Mouse (Mus musculus) small intestine, adult 2 months (tissue): ENCODE data around the gene Senp6. TPM values are rescaled to one million over a fixed set of nuclear protein-coding genes. Genes with fewer than 3 reads are reported as not detected.
"Not testable (repeated sequence)": the region's sequence is repeated elsewhere in the genome, so short reads cannot be mapped to it uniquely, and the experiment has no call there.

Experiments used
- H3K27ac ChIP-seq: fragments of 200-500 bp; 2 replicates; pipeline ENCODE4 v1.5.1; 2012; ENCODE audit warnings: low read depth, low read length, control low read depth, inconsistent platforms; ENCODE audit not compliant: insufficient read depth
- H3K27me3 ChIP-seq: fragments of 200-500 bp; 2 replicates; pipeline ENCODE4 v1.6.1; 2012; ENCODE audit warnings: mild to moderate bottlenecking, moderate library complexity, low read length, inconsistent platforms; ENCODE audit not compliant: control insufficient read depth, insufficient read depth
- H3K36me3 ChIP-seq: fragments of 200-500 bp; 2 replicates; pipeline ENCODE4 v1.6.1; 2012; ENCODE audit warnings: mild to moderate bottlenecking, low read length, control low read depth, inconsistent platforms; ENCODE audit not compliant: control insufficient read depth, insufficient read depth
- H3K4me1 ChIP-seq: fragments of 200-500 bp; 2 replicates; pipeline ENCODE4 v1.6.1; 2012; ENCODE audit warnings: low read length, inconsistent platforms, mixed read lengths; ENCODE audit not compliant: control insufficient read depth, insufficient read depth, insufficient read length
- H3K4me3 ChIP-seq: fragments of 200-500 bp; 2 replicates; pipeline ENCODE4 v1.5.1; 2012; ENCODE audit warnings: low read depth, mild to moderate bottlenecking, control low read depth, inconsistent platforms, low read length, moderate library complexity
- CTCF ChIP-seq: fragments of 200-500 bp; IDR thresholded peaks from 2 replicates; pipeline ENCODE4 v1.5.1; 2012; ENCODE audit warnings: low read depth, mild to moderate bottlenecking, control low read depth, inconsistent platforms, low read length, moderate library complexity, mixed read lengths; ENCODE audit not compliant: insufficient replicate concordance, insufficient read length; ENCODE audit errors: extremely low read depth
- POLR2A ChIP-seq: fragments of 200-500 bp; IDR thresholded peaks from 2 replicates; pipeline ENCODE4 v1.6.1; 2012; ENCODE audit warnings: low read depth, mild to moderate bottlenecking, control low read depth, inconsistent platforms, low read length, moderate library complexity
- WGBS: fragments of 180-500 bp; shearing (Covaris S2); methylation state at CpG from one replicate; pipeline ENCODE4 v1.1.7; 2018; 5-methylcytosine and 5-hydroxymethylcytosine counted together
- polyA plus RNA-seq: library from polyadenylated mRNA; depleted of rRNA; stranded (reverse); fragments of >200 nt; gene quantifications from 2 replicates; pipeline ENCODE4 v1.2.3, GENCODE M21; 2012

Senp6 gene
- polyA plus RNA-seq, 1 experiment: 14.9 TPM

- Histone ChIP-seq H3K27ac (no peak overlapping the region), H3K27me3 (no peaks in the 10 kb centered on the region), H3K4me3 (no peak overlapping the region), H3K36me3 (no peaks in the 10 kb centered on the region), H3K4me1 (peaks cover 8% of the 10 kb centered on the region; the same call in 1 of the 2 replicates)
- 48% methylated on average over 1 of the region's 1 CpGs for WGBS
- TF ChIP-seq CTCF: no peak
- TF ChIP-seq POLR2A: no peak
These were observed 14.2 kb downstream of the Senp6 start for GRCm38 (mm10) chr9:80080941-80081340.

DNA sequence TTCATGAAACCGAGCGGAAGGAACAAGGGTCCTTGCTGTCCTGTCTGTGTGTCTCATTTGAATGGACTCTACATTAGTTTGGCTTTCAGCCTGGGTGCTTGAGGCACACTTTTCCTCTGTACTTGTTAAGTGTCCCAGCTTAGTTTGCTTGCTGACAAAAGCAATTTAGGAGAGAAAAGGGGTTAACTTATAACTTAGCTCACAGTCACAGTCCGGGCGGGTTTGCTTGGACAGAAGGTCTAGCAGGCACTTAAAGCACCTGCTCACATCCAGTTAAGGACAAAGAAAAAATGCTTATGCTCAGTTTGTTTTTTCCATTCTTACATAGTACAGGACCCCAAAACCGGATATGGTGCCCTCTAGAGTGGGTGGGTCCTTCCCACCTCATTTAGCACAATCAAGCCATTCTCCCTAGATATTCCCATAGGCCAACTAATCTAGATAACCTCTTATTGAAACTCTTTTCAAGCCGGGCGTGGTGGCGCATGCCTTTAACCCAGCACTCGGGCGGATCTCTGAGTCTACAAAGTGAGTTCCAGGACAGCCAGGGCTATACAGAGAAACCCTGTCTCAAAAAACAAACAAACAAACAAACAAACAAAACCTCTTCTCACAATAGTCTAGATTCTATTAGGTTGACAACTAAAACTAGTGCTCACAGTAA lies 17.9 kb downstream of the Senp6 start:
- Histone ChIP-seq H3K36me3 (no peaks in the 10 kb centered on the region), H3K27ac (no peak overlapping the region), H3K4me1 (0 out of 2 replicates have a peak, but pooled peaks cover 2% of the 10 kb centered on the region), H3K4me3 (no peak overlapping the region), H3K27me3 (no peaks in the 10 kb centered on the region)
- WGBS: 31% methylated on average over 10 of the region's 10 CpGs
- TF ChIP-seq POLR2A (no peak), CTCF (no peak)

GRCm38 (mm10) chr9:80085665-80086064 lies 19.0 kb downstream of the Senp6 start:
- 22% methylated on average over 2 of the region's 2 CpGs for WGBS
- Histone ChIP-seq H3K36me3 (no peaks in the 10 kb centered on the region), H3K27ac (no peak overlapping the region), H3K4me1 (0 out of 2 replicates have a peak, but pooled peaks cover 2% of the 10 kb centered on the region), H3K4me3 (no peak overlapping the region), H3K27me3 (no peaks in the 10 kb centered on the region)
- no peak for TF ChIP-seq POLR2A
- no peak for TF ChIP-seq CTCF

DNA sequence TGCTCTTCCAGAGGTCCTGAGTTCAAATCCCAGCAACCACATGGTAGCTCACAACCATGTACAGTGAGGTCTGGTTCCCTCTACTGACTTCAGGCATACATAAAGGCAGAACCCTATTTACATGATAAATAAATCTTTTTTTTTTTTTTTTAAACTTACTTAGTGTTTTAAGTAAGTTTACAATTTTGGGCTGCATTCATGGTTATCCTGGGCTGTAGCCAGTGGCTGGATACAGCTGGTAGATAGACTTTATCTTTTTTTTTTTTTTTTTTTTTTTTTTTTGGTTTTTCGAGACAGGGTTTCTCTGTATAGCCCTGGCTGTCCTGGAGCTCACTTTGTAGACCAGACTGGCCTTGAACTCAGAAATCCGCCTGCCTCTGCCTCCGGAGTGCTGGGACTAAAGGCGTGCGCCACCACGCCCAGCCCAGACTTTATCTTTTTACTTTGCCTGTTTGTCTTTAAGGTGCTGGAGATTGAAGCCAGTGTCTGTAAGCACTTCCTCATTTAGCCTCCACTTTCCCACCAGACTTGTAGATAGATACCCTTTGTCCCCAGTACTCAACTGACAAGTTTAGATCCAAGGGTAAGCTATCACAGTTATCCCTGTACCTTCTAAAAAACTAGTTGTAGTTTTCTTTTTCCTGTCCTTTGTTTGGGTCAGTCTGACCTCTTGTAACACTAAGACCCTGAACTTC lies 19.7 kb downstream of the Senp6 start:
- WGBS: 23% methylated on average over 5 of the region's 6 CpGs
- not testable (repeated sequence) for H3K4me1 ChIP-seq, H3K27ac ChIP-seq, H3K36me3 ChIP-seq, H3K4me3 ChIP-seq, H3K27me3 ChIP-seq

- no peaks in the 10 kb centered on the region for H3K27me3 ChIP-seq
- TF ChIP-seq CTCF: no peak
- TF ChIP-seq POLR2A: no peak
- peaks cover 7% of the 10 kb centered on the region for H3K36me3 ChIP-seq
- 48% methylated on average over 3 of the region's 3 CpGs for WGBS
- no peak overlapping the region for H3K4me3 ChIP-seq
- no peak overlapping the region for H3K27ac ChIP-seq
- H3K4me1 ChIP-seq: 0 out of 2 replicates have a peak, but pooled peaks cover 2% of the 10 kb centered on the region
These were observed 22.7 kb downstream of the Senp6 start for GRCm38 (mm10) chr9:80089409-80089808.

DNA sequence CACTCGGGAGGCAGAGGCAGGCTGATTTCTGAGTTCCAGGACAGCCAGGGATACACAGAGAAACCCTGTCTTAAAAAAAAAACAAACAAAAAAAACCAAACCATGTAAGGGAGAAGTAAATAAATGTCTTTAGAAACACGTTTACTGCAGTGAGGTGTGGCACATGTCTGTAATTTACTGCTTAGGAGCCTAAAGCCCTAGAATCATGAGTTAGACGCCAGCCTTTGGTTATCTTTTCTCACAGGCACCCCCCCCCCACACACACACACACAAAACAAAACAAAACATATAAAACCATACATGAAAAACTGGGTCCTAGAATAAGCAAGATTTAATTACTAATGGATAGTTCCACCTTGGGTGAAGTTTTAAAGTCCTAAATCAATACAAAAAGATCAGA lies 29.6 kb downstream of the Senp6 start:
- Histone ChIP-seq H3K4me3 (no peak overlapping the region), H3K36me3 (peaks cover 17% of the 10 kb centered on the region), H3K4me1 (0 out of 2 replicates have a peak, but pooled peaks cover 1% of the 10 kb centered on the region), H3K27me3 (no peaks in the 10 kb centered on the region), H3K27ac (no peak overlapping the region)
- WGBS: 77% methylated on average over 3 of the region's 3 CpGs
- TF ChIP-seq POLR2A (no peak), CTCF (no peak)

DNA sequence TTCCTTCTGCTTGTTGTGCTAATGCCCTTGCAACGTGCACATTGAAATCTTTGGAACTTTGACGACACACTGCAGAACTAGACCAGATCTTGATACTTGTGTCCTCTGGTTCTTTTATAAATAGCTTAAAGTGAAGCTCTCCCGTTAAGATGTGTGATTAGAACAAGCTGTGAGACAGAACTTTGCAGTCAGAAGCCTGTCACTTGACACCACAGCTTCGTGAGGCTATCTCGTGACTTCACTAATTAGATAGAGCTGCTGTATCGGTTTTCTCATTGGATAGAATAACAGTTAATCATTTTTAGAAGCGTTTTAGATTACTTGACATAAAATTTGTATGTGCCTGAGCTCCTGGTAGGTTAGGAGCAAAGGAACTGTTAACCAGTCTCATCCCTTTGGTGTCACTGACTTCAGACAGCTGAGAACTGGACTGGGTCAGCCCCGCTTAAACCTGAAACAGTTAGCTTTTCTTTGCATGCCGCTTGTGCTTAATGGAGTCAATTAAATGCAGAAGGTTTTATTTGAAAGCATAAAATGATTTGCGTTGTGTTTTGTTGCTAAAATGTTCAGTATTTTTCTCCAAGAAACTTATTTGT lies 79.4 kb downstream of the Senp6 start:
- Histone ChIP-seq H3K27ac (no peak overlapping the region), H3K27me3 (no peaks in the 10 kb centered on the region), H3K36me3 (peaks cover 41% of the 10 kb centered on the region), H3K4me3 (no peak overlapping the region), H3K4me1 (no peaks in the 10 kb centered on the region)
- TF ChIP-seq CTCF (no peak), POLR2A (no peak)
- 87% methylated on average over 10 of the region's 10 CpGs for WGBS
